ENCODE assay signal across 8 mouse cellular contexts in the genomic region with DNA sequence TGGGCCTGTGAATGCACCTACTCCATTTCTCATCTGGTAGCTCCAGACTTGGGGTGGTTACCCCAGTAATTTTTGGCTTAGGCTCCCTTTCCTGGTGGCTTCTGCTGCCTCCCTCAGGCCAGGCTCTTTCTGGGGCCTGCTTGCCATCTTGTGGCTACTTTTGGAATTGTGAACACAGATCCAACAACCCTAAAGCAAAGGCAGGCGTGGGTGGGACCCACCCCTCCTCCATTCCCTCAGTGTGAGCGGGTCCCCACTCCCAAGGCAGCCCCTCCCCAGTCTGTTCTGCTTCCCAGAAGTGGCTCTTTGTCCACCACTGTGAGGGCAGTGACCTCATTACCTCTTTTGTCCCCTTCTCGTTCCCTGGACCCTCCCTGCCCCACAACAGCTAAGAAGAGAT. TPM values are rescaled to one million over a fixed set of nuclear protein-coding genes. Genes with fewer than 3 reads are reported as not detected.
DNase-seq lines count a peak whose midpoint lies in the region; ATAC-seq and TF ChIP-seq lines count a peak whose summit lies in the region.

No protein-coding gene starts in this region.

- no peaks in the 10 kb centered on the region for H3K27me3 ChIP-seq in forebrain, embryonic 14.5 days (replicated peaks; ENCODE audit: control insufficient read depth, insufficient read depth, low read length)
- H3K27me3 ChIP-seq in forebrain, embryonic 15.5 days: no peaks in the 10 kb centered on the region
- no peaks in the 10 kb centered on the region for H3K27me3 ChIP-seq in liver, embryonic 14.5 days (ENCODE audit: control insufficient read depth, insufficient read depth, low read length)
- 0 out of 2 replicates have a peak, but pooled peaks cover 3% of the 10 kb centered on the region for H3K27me3 ChIP-seq in liver, embryonic 11.5 days (replicated peaks; ENCODE audit: control insufficient read depth, insufficient read depth, low read length)
- H3K27me3 ChIP-seq in MEL (ENCODE audit: control insufficient read depth in 1 of 2, insufficient read depth in 2 of 2, low read length in 2 of 2): no peaks in the 10 kb centered on the region

- H3K9ac ChIP-seq in forebrain, embryonic 14.5 days (ENCODE audit: low read length): no peak overlapping the region
- no peak overlapping the region for H3K9ac ChIP-seq in forebrain, embryonic 15.5 days (replicated peaks)
- H3K9ac ChIP-seq in liver, embryonic 14.5 days (replicated peaks): no peak overlapping the region
- H3K9ac ChIP-seq in liver, embryonic 11.5 days (ENCODE audit: low read depth, low read length): no peak overlapping the region
- H3K9ac ChIP-seq in MEL (ENCODE audit: control insufficient read depth, low read depth, low read length, poor library complexity, severe bottlenecking): no peak overlapping the region

- TF ChIP-seq CTCF in liver, embryonic 14.5 days (IDR thresholded peaks at IDR 0.05; ENCODE audit: low read depth): peak; percentile 55
- peak; percentile 45 to 77 (median 61) for TF ChIP-seq CTCF in MEL (IDR thresholded peaks at IDR 0.05 in 2 of 3, conservative IDR thresholded peaks at IDR 0.05 in 1 of 3; ENCODE audit: control insufficient read depth in 1 of 3, insufficient read depth in 1 of 3, low read depth in 2 of 3, low read length in 3 of 3, poor library complexity in 1 of 3, severe bottlenecking in 1 of 3)

- no peak for ATAC-seq in forebrain, embryonic 14.5 days
- no peak for ATAC-seq in forebrain, embryonic 15.5 days (replicated peaks)
- no peak for ATAC-seq in liver, embryonic 14.5 days (ENCODE audit: insufficient read depth)
- ATAC-seq in liver, embryonic 11.5 days (replicated peaks; ENCODE audit: low FRiP score): no peak

- no peaks in the 10 kb centered on the region for H3K79me2 ChIP-seq in MEL (ENCODE audit: control insufficient read depth, insufficient read depth, low read length, poor library complexity)

- H3K4me2 ChIP-seq in forebrain, embryonic 14.5 days (ENCODE audit: low read length): no peak overlapping the region
- no peak overlapping the region for H3K4me2 ChIP-seq in forebrain, embryonic 15.5 days (replicated peaks)
- no peak overlapping the region for H3K4me2 ChIP-seq in liver, embryonic 14.5 days (ENCODE audit: low read depth)
- no peak overlapping the region for H3K4me2 ChIP-seq in liver, embryonic 11.5 days

- peaks cover 12% of the 10 kb centered on the region for H3K4me1 ChIP-seq in forebrain, embryonic 14.5 days (ENCODE audit: control insufficient read depth, insufficient read depth, low read length)
- H3K4me1 ChIP-seq in forebrain, embryonic 15.5 days: peaks cover 13% of the 10 kb centered on the region
- peaks cover 0 to 6% of the 10 kb centered on the region in 2 experiments; a peak in 2 of 4 replicates for H3K4me1 ChIP-seq in liver, embryonic 14.5 days (replicated peaks; ENCODE audit: control insufficient read depth in 2 of 2, insufficient read depth in 2 of 2, low read length in 1 of 2)
- peaks cover 10% of the 10 kb centered on the region for H3K4me1 ChIP-seq in liver, embryonic 11.5 days (replicated peaks; ENCODE audit: control insufficient read depth, insufficient read depth, low read length)
- 0 out of 4 replicates have a peak, but pooled peaks cover 0 to 7% of the 10 kb centered on the region in 2 experiments for H3K4me1 ChIP-seq in MEL (ENCODE audit: control insufficient read depth in 1 of 2, insufficient read depth in 2 of 2, low read length in 2 of 2)

- H3K4me3 ChIP-seq in forebrain, embryonic 14.5 days (ENCODE audit: low read depth, low read length): no peak overlapping the region
- H3K4me3 ChIP-seq in forebrain, embryonic 15.5 days: no peak overlapping the region
- no peak overlapping the region for H3K4me3 ChIP-seq in liver, embryonic 14.5 days (ENCODE audit: insufficient read depth in 1 of 2, low read depth in 2 of 2, low read length in 2 of 2)
- no peak overlapping the region for H3K4me3 ChIP-seq in liver, embryonic 11.5 days (ENCODE audit: low read depth, low read length)
- H3K4me3 ChIP-seq in MEL (ENCODE audit: control insufficient read depth in 1 of 2, insufficient read depth in 1 of 2, low read depth in 2 of 2, low read length in 2 of 2): no peak overlapping the region

- DNase-seq in forebrain, embryonic 14.5 days (ENCODE audit: low spot score): peak; percentile 47
- no peak for DNase-seq in liver, embryonic 14.5 days (ENCODE audit: low read depth in 3 of 3, low spot score in 3 of 3)
- DNase-seq in liver, embryonic 11.5 days (ENCODE audit: low spot score): no peak
- DNase-seq in MEL (ENCODE audit: low read depth, low spot score): peak; percentile 54
- peak; percentile 46 to 56 for DNase-seq in kidney, postnatal 4 days
- no peak for DNase-seq in gastrocnemius, postnatal 25 days
- DNase-seq in gastrocnemius, postnatal 14 days: no peak

- H3K27ac ChIP-seq in forebrain, embryonic 14.5 days (ENCODE audit: low read depth, low read length): no peak overlapping the region
- H3K27ac ChIP-seq in forebrain, embryonic 15.5 days (replicated peaks): no peak overlapping the region
- H3K27ac ChIP-seq in liver, embryonic 14.5 days: no peak overlapping the region
- H3K27ac ChIP-seq in liver, embryonic 11.5 days (ENCODE audit: low read depth, low read length): no peak overlapping the region
- H3K27ac ChIP-seq in MEL (ENCODE audit: control insufficient read depth, low read depth, low read length): no peak overlapping the region

- no peaks in the 10 kb centered on the region for H3K36me3 ChIP-seq in forebrain, embryonic 14.5 days (ENCODE audit: control insufficient read depth, insufficient read depth, low read length)
- no peaks in the 10 kb centered on the region for H3K36me3 ChIP-seq in forebrain, embryonic 15.5 days
- no peaks in the 10 kb centered on the region for H3K36me3 ChIP-seq in liver, embryonic 14.5 days (replicated peaks; ENCODE audit: control insufficient read depth, insufficient read depth, low read depth)
- no peaks in the 10 kb centered on the region for H3K36me3 ChIP-seq in liver, embryonic 11.5 days (ENCODE audit: control insufficient read depth, insufficient read depth, low read length)
- no peaks in the 10 kb centered on the region for H3K36me3 ChIP-seq in MEL (ENCODE audit: control insufficient read depth in 1 of 2, insufficient read depth in 2 of 2, low read length in 2 of 2)

- peak; percentile 70 for TF ChIP-seq RAD21 in MEL (IDR thresholded peaks at IDR 0.05; ENCODE audit: low read depth, low read length)

- no peaks in the 10 kb centered on the region for H3K9me3 ChIP-seq in forebrain, embryonic 14.5 days (replicated peaks; ENCODE audit: control insufficient read depth, low read length)
- no peaks in the 10 kb centered on the region for H3K9me3 ChIP-seq in forebrain, embryonic 15.5 days
- no peaks in the 10 kb centered on the region for H3K9me3 ChIP-seq in liver, embryonic 14.5 days (ENCODE audit: control insufficient read depth, low read length)
- no peaks in the 10 kb centered on the region for H3K9me3 ChIP-seq in liver, embryonic 11.5 days (ENCODE audit: control insufficient read depth, low read length)
- no peaks in the 10 kb centered on the region for H3K9me3 ChIP-seq in MEL (replicated peaks; ENCODE audit: insufficient read depth, low read length)

- TF ChIP-seq POLR2A in MEL (IDR thresholded peaks at IDR 0.05; ENCODE audit: control insufficient read depth in 1 of 2, insufficient read depth in 1 of 2, low read depth in 1 of 2, low read length in 2 of 2, poor library complexity in 1 of 2): no peak

- WGBS in forebrain, embryonic 14.5 days: 2% methylated on average over 3 of the region's 3 CpGs
- WGBS in forebrain, embryonic 15.5 days: 5% methylated on average over 3 of the region's 3 CpGs
- WGBS in liver, embryonic 14.5 days (ENCODE audit: insufficient replicate concordance): 28% methylated on average over 3 of the region's 3 CpGs
- WGBS in liver, embryonic 11.5 days: 31% methylated on average over 3 of the region's 3 CpGs

- intact Hi-C loops in gastrocnemius, postnatal 14 days (cut with DNase I; ENCODE audit: low total_unique reads): no loop called here

- no peak for TF ChIP-seq EP300 in liver, embryonic 14.5 days (IDR thresholded peaks at IDR 0.05; ENCODE audit: low read depth)
- no peak for TF ChIP-seq EP300 in MEL (IDR thresholded peaks at IDR 0.05; ENCODE audit: low read depth in 1 of 2, low read length in 2 of 2)

TF ChIP-seq in MEL, 35 proteins besides CTCF, POLR2A, EP300 and RAD21 (continues in another document):
- TF ChIP-seq ZKSCAN1 (IDR thresholded peaks at IDR 0.05; ENCODE audit: low read depth, low read length): no peak
- TF ChIP-seq ETS1 (IDR thresholded peaks at IDR 0.05; ENCODE audit: low read depth, low read length): no peak
- no peak for TF ChIP-seq MYB (IDR thresholded peaks at IDR 0.05; ENCODE audit: low read depth, low read length)
- no peak for TF ChIP-seq POLR2AphosphoS5 (IDR thresholded peaks at IDR 0.05; ENCODE audit: borderline replicate concordance, low read depth, low read length)
- no peak for TF ChIP-seq GATA1 (IDR thresholded peaks at IDR 0.05; ENCODE audit: low read depth, low read length)
- peak; percentile 39; the same call in 1 of the 2 replicates for TF ChIP-seq ZC3H11A (IDR thresholded peaks at IDR 0.05; ENCODE audit: low read depth, low read length)

RNA-seq across cellular contexts. Expression of gene Kcnq1, which starts 46.2 kb away (rescaled TPM):
- 0.90 and 2.1 TPM in 2 replicates for polyA plus RNA-seq in forebrain, embryonic 14.5 days (2014; fragmentation: Nextera tagmentation; extraction: Ambion mirVana)
- polyA plus RNA-seq in forebrain, embryonic 15.5 days (2015; fragmentation: Nextera tagmentation; extraction: Ambion mirVana): 0.81 and 1.4 TPM in 2 replicates
- 0.12 and 0.21 TPM in 2 replicates for polyA plus RNA-seq in liver, embryonic 14.5 days (2012; rRNA removed)
- polyA plus RNA-seq in liver, embryonic 14.5 days (2014; fragmentation: Nextera tagmentation; extraction: Ambion mirVana): 0.27 and 0.41 TPM in 2 replicates
- polyA plus RNA-seq in liver, embryonic 11.5 days (2014; fragmentation: Nextera tagmentation; extraction: Ambion mirVana): 0.59 and 1.2 TPM in 2 replicates
- total RNA-seq in MEL (2012; rRNA removed): 0.85 and 0.96 TPM in 2 replicates
- under 1 TPM in 1 of 2 experiments, not detected in 1; 0.63 TPM for polyA plus RNA-seq in MEL (2012; ENCODE audit: insufficient read depth in 1 of 2, insufficient read length in 2 of 2, low read depth in 1 of 2, low replicate concordance in 2 of 2, missing spikeins in 1 of 2)
- under 1 TPM; 0.33 to 0.80 TPM for total RNA-seq in gastrocnemius, postnatal 25 days (2021)
- 1 to 10 TPM in 1 of 2 experiments, under 1 TPM in 1; 0.84 to 1.4 TPM for total RNA-seq in gastrocnemius, postnatal 14 days (2021)

RNA-seq across cellular contexts. Expression of gene Trpm5, which starts 57.9 kb away (rescaled TPM):
- polyA plus RNA-seq in forebrain, embryonic 14.5 days (2014; fragmentation: Nextera tagmentation; extraction: Ambion mirVana): 1.4 and 2.0 TPM in 2 replicates
- 1.2 and 1.3 TPM in 2 replicates for polyA plus RNA-seq in forebrain, embryonic 15.5 days (2015; fragmentation: Nextera tagmentation; extraction: Ambion mirVana)
- polyA plus RNA-seq in liver, embryonic 14.5 days (2012; rRNA removed): 0.43 and 0.54 TPM in 2 replicates
- 0.34 and 0.87 TPM in 2 replicates for polyA plus RNA-seq in liver, embryonic 14.5 days (2014; fragmentation: Nextera tagmentation; extraction: Ambion mirVana)
- polyA plus RNA-seq in liver, embryonic 11.5 days (2014; fragmentation: Nextera tagmentation; extraction: Ambion mirVana): 1.2 and 1.3 TPM in 2 replicates
- total RNA-seq in MEL (2012; rRNA removed): 1.5 and 1.7 TPM in 2 replicates
- polyA plus RNA-seq in MEL (2012; ENCODE audit: insufficient read depth in 1 of 2, insufficient read length in 2 of 2, low read depth in 1 of 2, low replicate concordance in 2 of 2, missing spikeins in 1 of 2): 1 to 10 TPM in 1 of 2 experiments, not detected in 1; 1.9 TPM
- total RNA-seq in gastrocnemius, postnatal 25 days (2021): under 1 TPM in 1 of 2 experiments, not detected in 1; 0.13 TPM
- under 1 TPM; 0.38 to 0.51 TPM for total RNA-seq in gastrocnemius, postnatal 14 days (2021)

Comparison
In these comparisons a context has a peak if more than half of its experiments do, and no peak if none do; other contexts are left out.
1. DNase-seq: peak in forebrain, embryonic 14.5 days (single experiment), MEL (single experiment) and kidney, postnatal 4 days (2 of 2); none in liver, embryonic 14.5 days (0 of 3), liver, embryonic 11.5 days (single experiment), gastrocnemius, postnatal 25 days (single experiment) and gastrocnemius, postnatal 14 days (single experiment).